Mouse (Mus musculus) ES-Bruce4 (cell line): Measurements from ENCODE around the gene Otulin. TPM values are rescaled to one million over a fixed set of nuclear protein-coding genes. Genes with fewer than 3 reads are reported as not detected.

Experiments used
- H3K27ac ChIP-seq: 2 replicates; pipeline ENCODE4 v1.5.1; 2012; ENCODE audit warnings: low read length, inconsistent platforms; ENCODE audit not compliant: insufficient read depth
- H3K27me3 ChIP-seq: 2 replicates; pipeline ENCODE4 v1.6.1; 2012; ENCODE audit warnings: mild to moderate bottlenecking, low read length, inconsistent platforms; ENCODE audit not compliant: control insufficient read depth, poor library complexity, insufficient read depth, severe bottlenecking
- H3K36me3 ChIP-seq: 2 replicates; pipeline ENCODE4 v1.6.1; 2012; ENCODE audit warnings: inconsistent platforms, mild to moderate bottlenecking, low read length, moderate library complexity; ENCODE audit not compliant: control insufficient read depth, poor library complexity, insufficient read depth, severe bottlenecking
- H3K4me1 ChIP-seq: one replicate; pipeline ENCODE4 v1.8.1; 2011; ENCODE audit warnings: low read length; ENCODE audit not compliant: control insufficient read depth, insufficient read depth
- H3K4me3 ChIP-seq: 2 replicates; pipeline ENCODE4 v1.5.1; 2011; ENCODE audit warnings: low read depth, mild to moderate bottlenecking, low read length
- H3K9ac ChIP-seq: 2 replicates; pipeline ENCODE4 v1.6.1; 2012; ENCODE audit warnings: low read depth, mild to moderate bottlenecking, inconsistent platforms; ENCODE audit not compliant: poor library complexity, severe bottlenecking
- H3K9me3 ChIP-seq: replicated peaks from 2 replicates; pipeline ENCODE4 v1.6.1; 2012; ENCODE audit warnings: mild to moderate bottlenecking, low read length, inconsistent platforms; ENCODE audit not compliant: control insufficient read depth, poor library complexity, insufficient read depth, severe bottlenecking
- CTCF ChIP-seq: IDR thresholded peaks from one replicate; pipeline ENCODE4 v1.8.1; 2011; ENCODE audit warnings: low read depth, low read length
- EP300 ChIP-seq: IDR thresholded peaks from 2 replicates; pipeline ENCODE4 v1.6.1; 2011; ENCODE audit warnings: low read depth, low read length; ENCODE audit not compliant: insufficient read depth
- POLR2A ChIP-seq: IDR thresholded peaks from one replicate; pipeline ENCODE4 v1.8.1; 2011; ENCODE audit warnings: low read length; ENCODE audit not compliant: insufficient read depth
- polyA plus RNA-seq: library from polyadenylated mRNA; stranded (reverse); fragments of >200 nt; gene quantifications from 2 replicates; pipeline ENCODE4 v1.2.4, GENCODE M21; 2011; ENCODE audit warnings: low read depth; ENCODE audit not compliant: missing spikeins, insufficient read depth, insufficient read length

Gene Otulin
- polyA plus RNA-seq, 1 experiment = 17.3 TPM

GRCm38 (mm10) chr15:27605252-27605651 is 25.2 kb downstream of the Otulin start:
- Histone ChIP-seq H3K27ac (no peak overlapping the region), H3K4me3 (no peak overlapping the region), H3K27me3 (no peaks in the 10 kb centered on the region), H3K4me1 (peaks cover 2% of the 10 kb centered on the region), H3K9ac (no peak overlapping the region), H3K36me3 (peaks cover 13% of the 10 kb centered on the region; the same call in 1 of the 2 replicates), H3K9me3 (no peaks in the 10 kb centered on the region)
- TF ChIP-seq POLR2A = no peak
- TF ChIP-seq EP300 = no peak
- TF ChIP-seq CTCF = no peak

- H3K9me3 ChIP-seq = no peaks in the 10 kb centered on the region
- no peak overlapping the region for H3K9ac ChIP-seq
- H3K27me3 ChIP-seq = no peaks in the 10 kb centered on the region
- peaks cover 13% of the 10 kb centered on the region; the same call in 1 of the 2 replicates for H3K36me3 ChIP-seq
- TF ChIP-seq POLR2A (no peak), EP300 (no peak), CTCF (no peak)
- no peak overlapping the region for H3K4me3 ChIP-seq
- H3K4me1 ChIP-seq = peaks cover 2% of the 10 kb centered on the region
- no peak overlapping the region for H3K27ac ChIP-seq
These were observed 25.9 kb downstream of the Otulin start for GRCm38 (mm10) chr15:27604558-27604957.

- Histone ChIP-seq H3K27ac (no peak overlapping the region), H3K4me3 (no peak overlapping the region), H3K9ac (no peak overlapping the region), H3K27me3 (no peaks in the 10 kb centered on the region), H3K9me3 (no peaks in the 10 kb centered on the region), H3K36me3 (0 out of 2 replicates have a peak, but pooled peaks cover 3% of the 10 kb centered on the region), H3K4me1 (peaks cover 2% of the 10 kb centered on the region)
- TF ChIP-seq CTCF = no peak
These were observed 30.0 kb downstream of the Otulin start for GRCm38 (mm10) chr15:27600524-27600923.

- Histone ChIP-seq H3K36me3 (0 out of 2 replicates have a peak, but pooled peaks cover 3% of the 10 kb centered on the region), H3K9me3 (no peaks in the 10 kb centered on the region), H3K27ac (no peak overlapping the region), H3K4me3 (no peak overlapping the region), H3K9ac (no peak overlapping the region), H3K27me3 (no peaks in the 10 kb centered on the region), H3K4me1 (peaks cover 2% of the 10 kb centered on the region)
- TF ChIP-seq CTCF (no peak), EP300 (no peak), POLR2A (no peak)
These were observed 31.6 kb downstream of the Otulin start for GRCm38 (mm10) chr15:27598786-27599385.

- no peaks in the 10 kb centered on the region for H3K27me3 ChIP-seq
- peaks cover 2% of the 10 kb centered on the region for H3K4me1 ChIP-seq
- 0 out of 2 replicates have a peak, but pooled peaks cover 3% of the 10 kb centered on the region for H3K36me3 ChIP-seq
- no peaks in the 10 kb centered on the region for H3K9me3 ChIP-seq
- TF ChIP-seq EP300 = no peak
- no peak for TF ChIP-seq CTCF
- TF ChIP-seq POLR2A = no peak
- no peak overlapping the region for H3K27ac ChIP-seq
- H3K4me3 ChIP-seq = no peak overlapping the region
- no peak overlapping the region for H3K9ac ChIP-seq
These were observed 33.0 kb downstream of the Otulin start for GRCm38 (mm10) chr15:27597516-27597915.

DNA sequence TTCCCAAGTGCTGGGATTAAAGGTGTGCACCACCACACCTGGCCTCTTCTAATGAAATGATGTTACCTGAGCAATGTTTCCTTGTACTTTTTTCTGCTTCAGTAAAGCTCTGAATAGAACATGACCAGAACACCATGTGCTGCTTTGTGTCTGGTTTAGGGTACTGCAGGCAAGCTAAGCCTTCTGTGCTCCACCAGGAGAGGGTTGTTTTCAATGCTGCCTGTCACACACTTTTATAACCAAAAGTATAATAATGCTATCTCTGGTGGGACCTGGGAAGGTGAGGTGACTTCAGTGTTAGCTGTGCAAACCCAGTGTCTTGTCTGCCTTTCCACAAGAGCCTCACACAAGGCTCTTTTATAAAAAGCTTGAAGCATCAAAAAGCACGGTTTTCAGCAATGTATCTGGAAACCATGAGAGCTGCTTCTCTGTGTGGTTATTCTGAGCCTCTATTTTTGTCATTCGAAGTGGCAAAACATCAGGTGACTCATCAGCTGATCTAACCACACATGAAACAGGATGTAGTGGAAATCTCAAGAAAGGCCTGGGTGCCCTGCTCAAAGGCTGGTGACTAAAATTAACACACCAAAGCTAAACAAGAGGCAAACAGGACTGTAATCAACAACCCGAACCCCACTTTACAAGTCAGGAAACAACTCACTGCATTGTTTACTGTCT is 33.9 kb downstream of the Otulin start:
- H3K27me3 ChIP-seq = no peaks in the 10 kb centered on the region
- no peak for TF ChIP-seq POLR2A
- no peak for TF ChIP-seq CTCF
- no peak for TF ChIP-seq EP300
- 0 out of 2 replicates have a peak, but pooled peaks cover 3% of the 10 kb centered on the region for H3K36me3 ChIP-seq

More for the DNA sequence above, 33.9 kb downstream of the Otulin start:
- no peak overlapping the region for H3K4me3 ChIP-seq
- peaks cover 2% of the 10 kb centered on the region for H3K4me1 ChIP-seq
- no peak overlapping the region for H3K27ac ChIP-seq
- H3K9me3 ChIP-seq = no peaks in the 10 kb centered on the region
- no peak overlapping the region for H3K9ac ChIP-seq
